In genomic region chr2:67565480-67566331, GRCm38 (mm10) we compare ENCODE assay signal across 8 mouse cellular contexts. TPM values are rescaled to one million over a fixed set of nuclear protein-coding genes. Genes with fewer than 3 reads are reported as not detected.
DNase-seq lines count a peak whose midpoint lies in the region; ATAC-seq and TF ChIP-seq lines count a peak whose summit lies in the region.

TSS of gene B3galt1 (plus strand) at chr2:67565871.

- intact Hi-C loops in heart, adult 2 months (cut with DNase I) = no loop called here
- intact Hi-C loops in left cerebral cortex, postnatal 36 days (cut with DNase I) = loop anchor here (5.0 to 10.0 kb wide), 2 partner anchors 189 to 787 kb away; no protein-coding TSS in a partner anchor

- H3K9ac ChIP-seq in embryonic facial prominence, embryonic 12.5 days = peak within 1 kb of the TSS; percentile 58
- H3K9ac ChIP-seq in heart, adult 2 months (ENCODE audit: low read depth, low read length) = peak within 1 kb of the TSS; percentile 52
- H3K9ac ChIP-seq in midbrain, embryonic 11.5 days (ENCODE audit: low read length) = peak within 1 kb of the TSS; percentile 80

- no peaks in the 10 kb centered on the region for H3K36me3 ChIP-seq in embryonic facial prominence, embryonic 12.5 days
- no peaks in the 10 kb centered on the region for H3K36me3 ChIP-seq in heart, adult 2 months (ENCODE audit: control insufficient read depth, insufficient read depth, low read length)
- H3K36me3 ChIP-seq in midbrain, embryonic 11.5 days (ENCODE audit: control insufficient read depth, insufficient read depth, low read length) = no peaks in the 10 kb centered on the region
- H3K36me3 ChIP-seq in small intestine, adult 2 months (ENCODE audit: control insufficient read depth, insufficient read depth, low read length) = no peaks in the 10 kb centered on the region

- peak within 1 kb of the TSS; percentile 92 for H3K4me2 ChIP-seq in embryonic facial prominence, embryonic 12.5 days (replicated peaks)
- peak within 1 kb of the TSS; percentile 89 for H3K4me2 ChIP-seq in midbrain, embryonic 11.5 days

- TF ChIP-seq CTCF in bone marrow macrophage, adult 2 months (IDR thresholded peaks at IDR 0.05; ENCODE audit: low read depth, low read length) = no peak
- no peak for TF ChIP-seq CTCF in heart, adult 2 months (IDR thresholded peaks at IDR 0.05)
- no peak for TF ChIP-seq CTCF in small intestine, adult 2 months (IDR thresholded peaks at IDR 0.05; ENCODE audit: extremely low read depth, insufficient read length, insufficient replicate concordance, low read depth, low read length)

- WGBS in embryonic facial prominence, embryonic 12.5 days = under 1% methylated on average over 73 of the region's 83 CpGs
- under 1% methylated on average over 83 of the region's 83 CpGs for WGBS in heart, adult 2 months
- under 1% methylated on average over 83 of the region's 83 CpGs for WGBS in midbrain, embryonic 11.5 days
- WGBS in small intestine, adult 2 months = 2% methylated on average over 83 of the region's 83 CpGs

- H3K4me1 ChIP-seq in bone marrow macrophage, adult 2 months (ENCODE audit: control insufficient read depth, insufficient read depth, low read length) = no peaks in the 10 kb centered on the region
- peaks cover 11% of the 10 kb centered on the region; the same call in 1 of the 2 replicates for H3K4me1 ChIP-seq in embryonic facial prominence, embryonic 12.5 days
- H3K4me1 ChIP-seq in heart, adult 2 months (ENCODE audit: control insufficient read depth, insufficient read depth, low read length) = no peaks in the 10 kb centered on the region
- H3K4me1 ChIP-seq in midbrain, embryonic 11.5 days (ENCODE audit: control insufficient read depth, insufficient read depth, low read length) = peaks cover 6% of the 10 kb centered on the region
- H3K4me1 ChIP-seq in small intestine, adult 2 months (ENCODE audit: control insufficient read depth, insufficient read depth, insufficient read length, low read length) = no peaks in the 10 kb centered on the region

- ATAC-seq in embryonic facial prominence, embryonic 12.5 days (ENCODE audit: insufficient number of reproducible peaks, insufficient read depth, low FRiP score, low TSS enrichment) = peak; percentile 97
- ATAC-seq in midbrain, embryonic 11.5 days (ENCODE audit: low FRiP score) = peak; percentile 98

- H3K4me3 ChIP-seq in bone marrow macrophage, adult 2 months (ENCODE audit: insufficient read depth, low read length) = peak within 1 kb of the TSS; percentile 8; the same call in 1 of the 2 replicates
- peak within 1 kb of the TSS; percentile 75 for H3K4me3 ChIP-seq in embryonic facial prominence, embryonic 12.5 days
- H3K4me3 ChIP-seq in heart, adult 2 months = peak within 1 kb of the TSS; percentile 61
- peak within 1 kb of the TSS; percentile 71 for H3K4me3 ChIP-seq in midbrain, embryonic 11.5 days (ENCODE audit: low read depth, low read length)
- peak within 1 kb of the TSS; percentile 58 for H3K4me3 ChIP-seq in small intestine, adult 2 months (ENCODE audit: low read depth, low read length)

- H3K27ac ChIP-seq in bone marrow macrophage, adult 2 months (ENCODE audit: insufficient read depth, low read depth, low read length) = no peak within 1 kb of the TSS
- H3K27ac ChIP-seq in embryonic facial prominence, embryonic 12.5 days = peak within 1 kb of the TSS; percentile 84
- H3K27ac ChIP-seq in heart, adult 2 months = peak within 1 kb of the TSS; percentile 51
- peak within 1 kb of the TSS; percentile 90 for H3K27ac ChIP-seq in midbrain, embryonic 11.5 days (ENCODE audit: low read depth, low read length)
- 0 out of 2 replicates have a peak within 1 kb of the TSS, but pooled peaks have one; percentile 14 for H3K27ac ChIP-seq in small intestine, adult 2 months (ENCODE audit: insufficient read depth, low read depth, low read length)

- peak; percentile 86 to 90 for DNase-seq in heart, adult 2 months
- DNase-seq in kidney, adult 11 months = peak; percentile 33
- peak; percentile 92 to 94 for DNase-seq in left cerebral cortex, postnatal 36 days (ENCODE audit: low spot score in 2 of 2)
- DNase-seq in midbrain, embryonic 11.5 days (ENCODE audit: low spot score, missing footprints) = peak; percentile 98
- no peak for DNase-seq in natural killer cell, adult 2 months (ENCODE audit: low spot score in 2 of 2)

- H3K9me3 ChIP-seq in embryonic facial prominence, embryonic 12.5 days = no peaks in the 10 kb centered on the region
- H3K9me3 ChIP-seq in midbrain, embryonic 11.5 days (ENCODE audit: control insufficient read depth, low read length) = no peaks in the 10 kb centered on the region

- no peaks in the 10 kb centered on the region for H3K79me2 ChIP-seq in heart, adult 2 months (replicated peaks; ENCODE audit: control insufficient read depth, insufficient read depth, low read length)

- TF ChIP-seq EP300 in heart, adult 2 months (IDR thresholded peaks at IDR 0.05; ENCODE audit: insufficient read depth, low read depth, low read length) = no peak

- no peak for TF ChIP-seq POLR2A in bone marrow macrophage, adult 2 months (IDR thresholded peaks at IDR 0.05; ENCODE audit: borderline replicate concordance, low read depth, low read length)
- peak; percentile 26; the same call in 1 of the 2 replicates for TF ChIP-seq POLR2A in heart, adult 2 months (IDR thresholded peaks at IDR 0.05; ENCODE audit: insufficient read depth, low read depth, low read length)
- no peak for TF ChIP-seq POLR2A in small intestine, adult 2 months (IDR thresholded peaks at IDR 0.05; ENCODE audit: low read depth, low read length)

- H3K27me3 ChIP-seq in embryonic facial prominence, embryonic 12.5 days = no peaks in the 10 kb centered on the region
- H3K27me3 ChIP-seq in heart, adult 2 months (ENCODE audit: control insufficient read depth, insufficient read depth, low read length) = no peaks in the 10 kb centered on the region
- no peaks in the 10 kb centered on the region for H3K27me3 ChIP-seq in midbrain, embryonic 11.5 days (ENCODE audit: control insufficient read depth, insufficient read depth, low read length)
- peaks cover 9% of the 10 kb centered on the region; the same call in 1 of the 2 replicates for H3K27me3 ChIP-seq in small intestine, adult 2 months (ENCODE audit: control insufficient read depth, insufficient read depth, low read length)

RNA-seq across cellular contexts. Expression of gene B3galt1, which starts in this region (rescaled TPM):
- polyA plus RNA-seq in bone marrow macrophage, adult 2 months (2012; ENCODE audit: insufficient read depth, insufficient read length, missing spikeins) = not detected in 2 replicates
- 11.9 and 14.2 TPM in 2 replicates for polyA plus RNA-seq in embryonic facial prominence, embryonic 12.5 days (2016; fragmentation: Nextera tagmentation; extraction: Ambion mirVana)
- 1 to 10 TPM; 1.5 to 1.9 TPM for total RNA-seq in heart, adult 2 months (2021)
- polyA plus RNA-seq in heart, adult 2 months (2012; rRNA removed) = 0.72 and 1.7 TPM in 2 replicates
- total RNA-seq in left cerebral cortex, postnatal 36 days (2021) = 10 to 100 TPM; 80.4 to 90.8 TPM
- polyA plus RNA-seq in midbrain, embryonic 11.5 days (2014; fragmentation: Nextera tagmentation; extraction: Ambion mirVana) = 12.2 and 15.3 TPM in 2 replicates
- polyA plus RNA-seq in small intestine, adult 2 months (2012; rRNA removed) = 0.04 TPM in 2 replicates

Comparison
In these comparisons a context has a peak if more than half of its experiments do, and no peak if none do; other contexts are left out.
1. RNA of gene B3galt1 (total RNA-seq): 80.4 to 90.8 TPM in left cerebral cortex, postnatal 36 days; 1.5 to 1.9 TPM in heart, adult 2 months; every median in the first group is over 10 times any median in the second.
2. H3K4me3 ChIP-seq: peak in every context shown above with its lines; median percentile 75 in embryonic facial prominence, embryonic 12.5 days; 71 in midbrain, embryonic 11.5 days; 61 in heart, adult 2 months; 58 in small intestine, adult 2 months; 8 in bone marrow macrophage, adult 2 months.
3. DNase-seq: peak in heart, adult 2 months (2 of 2), kidney, adult 11 months (single experiment), left cerebral cortex, postnatal 36 days (2 of 2) and midbrain, embryonic 11.5 days (single experiment); none in natural killer cell, adult 2 months (0 of 2).
4. Peak in every context shown above with its lines, with median percentiles within 50 percentile points of each other: H3K9ac ChIP-seq.